Mouse (Mus musculus): Measurements from ENCODE around the gene Zfp473. TPM values are rescaled to one million over a fixed set of nuclear protein-coding genes. Genes with fewer than 3 reads are reported as not detected.
A peak's percentile ranks its signal among the peaks of the same experiment; 100 is the strongest.
"Not testable (repeated sequence)": the region's sequence is repeated elsewhere in the genome, so short reads cannot be mapped to it uniquely, and the experiment has no call there.

Zfp473 gene
- polyA plus RNA-seq, 1 experiment from 2014 or later: 1.5 TPM

GRCm38 (mm10) chr7:44708093-44708492 is 42.8 kb downstream of the Zfp473 start:
- not testable (repeated sequence) for H3K4me1 ChIP-seq; H3K36me3 ChIP-seq; ATAC-seq (ENCODE audit: low FRiP score, low read depth); H3K9ac ChIP-seq; H3K4me3 ChIP-seq; H3K27ac ChIP-seq; H3K27me3 ChIP-seq (replicated peaks); H3K9me3 ChIP-seq; H3K4me2 ChIP-seq (replicated peaks)
- WGBS: 86% methylated on average over 6 of the region's 6 CpGs

DNA sequence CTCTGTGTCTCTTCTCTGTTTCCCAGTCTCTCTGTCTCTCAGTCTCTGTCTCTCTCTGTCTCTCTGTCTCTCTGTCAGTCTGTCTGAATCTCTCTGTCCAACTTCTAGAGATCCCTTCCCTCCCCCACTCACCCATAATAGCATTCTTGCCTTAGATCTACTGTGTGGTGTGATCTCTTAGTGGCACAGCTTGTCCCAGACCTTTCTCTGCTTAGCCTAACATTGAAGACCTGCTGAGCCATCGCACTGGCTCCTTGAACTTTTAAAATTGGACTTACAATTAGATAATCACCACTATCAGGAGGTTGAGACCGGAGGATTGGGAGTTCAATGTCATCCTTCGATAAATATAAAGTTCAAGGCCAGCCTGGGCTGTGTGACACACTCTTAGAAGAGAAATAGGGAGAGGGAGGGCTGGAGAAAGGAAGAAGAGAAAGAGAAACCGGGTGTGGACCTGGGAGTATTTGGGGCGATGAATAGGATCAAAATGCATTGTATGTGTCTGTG is 43.6 kb downstream of the Zfp473 start:
- H3K4me3 ChIP-seq: no peak overlapping the region
- H3K9ac ChIP-seq: no peak overlapping the region
- no peak for ATAC-seq (ENCODE audit: low FRiP score, low read depth)
- H3K27ac ChIP-seq: no peak overlapping the region
- H3K36me3 ChIP-seq: no peaks in the 10 kb centered on the region
- H3K27me3 ChIP-seq (replicated peaks): no peaks in the 10 kb centered on the region
- H3K4me2 ChIP-seq (replicated peaks): no peak overlapping the region
- H3K9me3 ChIP-seq: no peaks in the 10 kb centered on the region
- no peaks in the 10 kb centered on the region for H3K4me1 ChIP-seq
- 90% methylated on average over 5 of the region's 5 CpGs for WGBS

DNA sequence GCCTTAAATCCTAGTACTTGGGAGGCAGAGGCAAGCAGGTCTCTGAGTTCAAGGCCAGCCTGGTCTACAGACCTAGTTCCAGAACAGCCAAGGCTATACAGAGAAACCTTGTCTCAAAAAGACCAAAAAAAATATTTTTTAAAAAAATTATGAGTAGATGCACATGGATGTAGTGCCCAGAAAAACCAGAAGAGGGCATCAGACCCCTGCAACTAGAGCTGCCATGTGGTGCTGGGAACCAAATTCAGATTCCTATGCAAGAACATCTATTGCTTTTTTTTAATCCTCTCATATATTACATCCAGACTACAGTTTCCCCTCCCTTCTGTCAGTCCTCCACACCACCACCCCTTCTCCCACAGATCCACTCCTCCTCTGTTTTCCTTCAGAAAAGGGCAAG is 44.5 kb downstream of the Zfp473 start:
- H3K9me3 ChIP-seq: no peaks in the 10 kb centered on the region
- H3K4me2 ChIP-seq (replicated peaks): no peak overlapping the region
- no peak for ATAC-seq (ENCODE audit: low FRiP score, low read depth)
- no peak overlapping the region for H3K27ac ChIP-seq
- no peak overlapping the region for H3K4me3 ChIP-seq
- H3K4me1 ChIP-seq: no peaks in the 10 kb centered on the region
- no peaks in the 10 kb centered on the region for H3K36me3 ChIP-seq
- no peaks in the 10 kb centered on the region for H3K27me3 ChIP-seq (replicated peaks)
- H3K9ac ChIP-seq: no peak overlapping the region

DNA sequence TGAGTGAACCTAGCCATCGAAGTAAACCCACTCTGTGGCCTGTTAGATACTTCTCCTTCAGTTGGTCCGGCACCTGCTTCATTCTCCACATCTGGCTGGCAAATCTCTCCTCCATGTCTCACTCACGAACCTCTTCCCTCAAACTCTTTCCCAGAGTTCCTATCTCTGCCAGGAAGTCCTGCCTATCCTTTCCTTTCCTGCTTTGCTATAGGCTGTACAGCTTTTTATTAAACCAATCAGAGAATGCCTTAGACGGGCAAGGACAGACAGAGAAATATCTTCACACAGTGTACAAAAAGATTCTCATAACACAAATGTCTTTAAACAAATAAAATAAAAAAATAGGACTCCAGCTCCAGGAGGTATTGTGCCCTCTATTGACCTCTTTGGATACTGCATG is 45.8 kb downstream of the Zfp473 start:
- Histone ChIP-seq H3K4me3 (no peak overlapping the region), H3K9ac (no peak overlapping the region), H3K9me3 (no peaks in the 10 kb centered on the region), H3K36me3 (no peaks in the 10 kb centered on the region), H3K4me1 (no peaks in the 10 kb centered on the region), H3K4me2 (replicated peaks) (no peak overlapping the region), H3K27me3 (replicated peaks) (no peaks in the 10 kb centered on the region), H3K27ac (no peak overlapping the region)
- WGBS: 86% methylated on average over 4 of the region's 4 CpGs
- no peak for ATAC-seq (ENCODE audit: low FRiP score, low read depth)

DNA sequence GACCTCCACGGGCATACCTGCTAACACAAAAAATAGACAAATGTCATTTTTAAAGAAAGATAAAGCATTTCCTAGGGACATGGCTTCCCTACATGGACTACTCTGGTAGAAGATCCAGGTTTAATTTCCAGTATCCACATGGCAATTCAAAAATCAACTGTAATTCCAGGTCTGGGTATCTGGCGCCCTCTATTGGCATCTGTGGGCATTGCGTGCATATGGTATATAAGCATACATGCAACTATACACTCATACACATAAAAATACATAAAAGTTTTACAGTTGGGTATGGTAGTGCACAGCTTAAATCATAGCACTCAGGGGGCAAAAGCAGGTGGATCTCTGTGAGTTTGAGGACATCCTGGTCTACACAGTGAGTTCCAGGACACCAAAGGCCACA is 46.5 kb downstream of the Zfp473 start:
- Histone ChIP-seq H3K27me3 (replicated peaks) (no peaks in the 10 kb centered on the region), H3K27ac (no peak overlapping the region), H3K4me2 (replicated peaks) (no peak overlapping the region), H3K4me3 (no peak overlapping the region), H3K4me1 (no peaks in the 10 kb centered on the region), H3K36me3 (no peaks in the 10 kb centered on the region), H3K9me3 (no peaks in the 10 kb centered on the region), H3K9ac (no peak overlapping the region)
- 62% methylated on average over 3 of the region's 3 CpGs for WGBS
- no peak for ATAC-seq (ENCODE audit: low FRiP score, low read depth)

DNA sequence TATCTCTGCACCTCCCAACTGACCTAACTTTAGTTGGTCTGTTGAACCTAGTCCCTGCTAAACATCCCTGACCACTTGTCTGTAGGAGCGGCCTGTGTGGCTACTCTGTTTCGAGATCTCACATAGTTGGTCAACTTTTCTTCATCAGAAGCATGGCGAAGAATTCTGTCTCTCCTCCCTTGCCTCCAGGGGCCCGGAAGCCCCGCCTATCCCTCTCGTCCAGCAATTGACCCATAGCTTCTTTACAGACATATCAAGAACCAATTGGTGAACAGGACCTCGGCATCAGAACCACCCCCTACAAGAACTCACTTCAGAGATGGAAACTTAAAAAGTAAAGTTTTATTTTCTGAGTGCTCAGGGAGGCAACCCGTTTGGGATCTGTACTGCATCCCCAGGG is 47.9 kb downstream of the Zfp473 start:
- Histone ChIP-seq H3K9ac (no peak overlapping the region), H3K4me1 (no peaks in the 10 kb centered on the region), H3K27me3 (replicated peaks) (no peaks in the 10 kb centered on the region), H3K36me3 (no peaks in the 10 kb centered on the region), H3K4me3 (no peak overlapping the region), H3K27ac (no peak overlapping the region), H3K9me3 (no peaks in the 10 kb centered on the region), H3K4me2 (replicated peaks) (no peak overlapping the region)
- WGBS: 84% methylated on average over 8 of the region's 8 CpGs
- ATAC-seq (ENCODE audit: low FRiP score, low read depth): no peak

DNA sequence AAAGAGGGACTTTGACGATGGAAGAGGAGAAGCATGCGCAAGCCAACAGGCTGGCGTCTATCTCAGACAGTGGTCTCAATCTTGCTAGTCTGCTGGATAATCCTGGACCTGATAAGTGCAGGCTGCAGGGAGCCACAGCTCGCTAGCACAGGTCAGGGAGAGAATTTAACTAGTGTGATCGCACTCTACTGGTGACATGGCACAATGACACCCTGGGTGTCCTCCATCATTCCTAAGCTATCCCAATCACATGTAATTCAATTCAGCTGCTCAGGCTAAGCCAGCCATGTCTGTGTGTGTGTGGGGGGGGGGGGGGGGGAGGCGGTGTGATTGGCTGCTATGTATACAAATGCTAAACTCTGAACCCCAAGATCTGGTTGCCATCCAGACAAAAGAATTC is 48.9 kb downstream of the Zfp473 start:
- no peak overlapping the region for H3K4me3 ChIP-seq
- 0 out of 2 replicates have a peak, but pooled peaks cover 6% of the 10 kb centered on the region for H3K4me1 ChIP-seq
- H3K4me2 ChIP-seq (replicated peaks): no peak overlapping the region
- no peaks in the 10 kb centered on the region for H3K9me3 ChIP-seq
- H3K27me3 ChIP-seq (replicated peaks): no peaks in the 10 kb centered on the region
- no peak overlapping the region for H3K9ac ChIP-seq
- ATAC-seq (ENCODE audit: low FRiP score, low read depth): peak; percentile 53; the same call in 1 of the 2 replicates
- H3K36me3 ChIP-seq: no peaks in the 10 kb centered on the region
- H3K27ac ChIP-seq: no peak overlapping the region
- 11% methylated on average over 6 of the region's 6 CpGs for WGBS

DNA sequence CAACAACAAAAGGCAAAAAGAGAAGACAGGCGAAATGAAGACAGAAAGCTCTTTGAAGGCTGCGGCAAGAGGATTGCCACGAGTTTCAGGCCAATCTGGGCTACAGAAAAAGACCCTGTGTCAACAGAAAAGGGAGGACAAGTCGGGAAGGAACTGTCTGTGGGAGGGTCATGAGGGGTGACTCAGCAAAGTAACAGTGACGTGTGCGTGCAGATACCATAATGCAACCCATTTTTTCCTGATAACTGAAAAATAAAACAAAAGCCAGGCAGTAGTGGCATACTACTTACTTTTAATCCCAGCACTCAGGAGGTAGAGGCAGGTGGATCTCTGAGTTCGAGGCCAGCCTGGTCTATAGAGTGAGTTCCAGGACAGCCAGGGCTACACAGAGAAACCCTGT is 52.9 kb downstream of the Zfp473 start:
- Histone ChIP-seq H3K27me3 (replicated peaks) (no peaks in the 10 kb centered on the region), H3K4me3 (no peak overlapping the region), H3K9ac (no peak overlapping the region), H3K27ac (no peak overlapping the region), H3K4me2 (replicated peaks) (no peak overlapping the region), H3K9me3 (no peaks in the 10 kb centered on the region), H3K36me3 (no peaks in the 10 kb centered on the region), H3K4me1 (0 out of 2 replicates have a peak, but pooled peaks cover 6% of the 10 kb centered on the region)
- no peak for ATAC-seq (ENCODE audit: low FRiP score, low read depth)
- WGBS: 61% methylated on average over 7 of the region's 7 CpGs

DNA sequence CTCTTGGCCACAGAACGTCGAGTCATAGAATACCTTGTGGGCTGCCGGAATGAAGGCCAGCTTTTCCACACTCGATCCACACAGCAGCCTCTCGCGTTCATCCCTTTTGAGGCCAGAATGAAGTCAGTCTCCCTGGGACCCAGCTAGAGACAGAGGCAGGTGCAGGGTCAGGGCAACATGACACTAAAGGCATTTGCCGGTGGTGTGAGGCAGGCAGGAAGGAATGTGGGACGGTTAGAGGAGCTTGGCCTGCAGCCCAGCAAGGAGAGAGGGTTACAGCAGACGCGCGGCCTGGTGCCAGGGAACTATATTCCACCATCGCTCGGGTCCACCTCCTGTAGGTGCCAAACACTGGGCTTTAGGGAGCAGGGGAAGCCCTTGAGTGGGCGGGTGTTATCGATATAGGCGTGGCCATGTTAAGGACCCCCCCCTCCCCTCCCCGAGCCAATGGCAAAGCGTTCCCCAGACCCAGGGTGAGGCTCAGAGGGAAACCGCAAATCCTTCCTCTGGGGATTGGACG is 53.6 kb downstream of the Zfp473 start:
- Histone ChIP-seq H3K36me3 (no peaks in the 10 kb centered on the region), H3K4me3 (no peak overlapping the region), H3K27ac (no peak overlapping the region), H3K4me1 (0 out of 2 replicates have a peak, but pooled peaks cover 6% of the 10 kb centered on the region), H3K4me2 (replicated peaks) (no peak overlapping the region), H3K9me3 (no peaks in the 10 kb centered on the region), H3K27me3 (replicated peaks) (no peaks in the 10 kb centered on the region), H3K9ac (no peak overlapping the region)
- no peak for ATAC-seq (ENCODE audit: low FRiP score, low read depth)
- WGBS: 19% methylated on average over 20 of the region's 20 CpGs

DNA sequence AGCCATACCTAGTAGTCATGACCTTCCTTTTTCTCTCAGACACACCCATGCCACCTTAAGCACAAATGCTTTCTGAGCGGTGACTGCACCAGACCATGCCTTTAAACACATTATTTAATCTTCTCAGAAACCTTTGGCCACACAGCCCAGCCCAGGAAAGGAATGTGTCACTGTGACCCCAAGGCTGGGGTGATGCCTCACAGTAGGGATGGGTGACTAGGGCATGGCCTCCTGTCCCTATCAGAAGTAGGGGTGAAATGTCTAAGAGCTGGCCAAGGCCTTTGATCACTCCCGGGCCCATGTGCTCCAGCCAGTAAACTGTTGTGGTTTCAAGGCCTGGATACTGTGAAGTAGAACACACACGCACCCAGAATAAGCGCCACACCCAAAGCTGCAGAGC is 55.6 kb downstream of the Zfp473 start:
- H3K27ac ChIP-seq: no peak overlapping the region
- H3K36me3 ChIP-seq: no peaks in the 10 kb centered on the region
- H3K4me3 ChIP-seq: no peak overlapping the region
- no peak for ATAC-seq (ENCODE audit: low FRiP score, low read depth)
- H3K4me2 ChIP-seq (replicated peaks): no peak overlapping the region
- 0 out of 2 replicates have a peak, but pooled peaks cover 6% of the 10 kb centered on the region for H3K4me1 ChIP-seq
- no peak overlapping the region for H3K9ac ChIP-seq
- H3K27me3 ChIP-seq (replicated peaks): no peaks in the 10 kb centered on the region
- 90% methylated on average over 4 of the region's 4 CpGs for WGBS
- H3K9me3 ChIP-seq: no peaks in the 10 kb centered on the region

- Histone ChIP-seq H3K9ac (no peak overlapping the region), H3K4me1 (0 out of 2 replicates have a peak, but pooled peaks cover 6% of the 10 kb centered on the region), H3K36me3 (no peaks in the 10 kb centered on the region), H3K27me3 (replicated peaks) (no peaks in the 10 kb centered on the region), H3K9me3 (no peaks in the 10 kb centered on the region), H3K4me3 (no peak overlapping the region), H3K4me2 (replicated peaks) (no peak overlapping the region), H3K27ac (no peak overlapping the region)
- no peak for ATAC-seq (ENCODE audit: low FRiP score, low read depth)
- 77% methylated on average over 10 of the region's 10 CpGs for WGBS
Measured at GRCm38 (mm10) chr7:44693427-44694175, 57.2 kb downstream of the Zfp473 start.

DNA sequence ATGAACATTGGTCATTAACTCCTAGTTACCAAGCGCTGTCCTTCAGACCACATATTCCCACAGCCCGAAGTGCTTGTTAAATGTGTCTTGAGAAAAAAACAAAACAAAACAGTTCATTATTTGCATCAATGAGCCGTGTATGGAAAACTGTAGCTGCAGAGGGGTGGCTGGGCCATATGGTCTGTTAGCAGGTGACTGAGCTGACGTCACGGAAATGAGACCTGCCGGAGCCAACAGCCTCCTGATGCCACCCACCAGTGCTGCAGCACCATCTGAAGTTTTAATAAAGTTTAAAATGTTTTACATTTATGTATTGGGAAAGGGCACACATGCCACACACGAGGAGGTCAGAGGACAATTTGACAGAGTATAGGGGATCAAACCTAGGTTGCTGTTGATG is 61.5 kb downstream of the Zfp473 start:
- no peaks in the 10 kb centered on the region for H3K4me1 ChIP-seq
- WGBS: 90% methylated on average over 7 of the region's 7 CpGs
- no peak overlapping the region for H3K27ac ChIP-seq
- no peaks in the 10 kb centered on the region for H3K36me3 ChIP-seq
- H3K27me3 ChIP-seq (replicated peaks): no peaks in the 10 kb centered on the region
- no peaks in the 10 kb centered on the region for H3K9me3 ChIP-seq
- ATAC-seq (ENCODE audit: low FRiP score, low read depth): no peak
- no peak overlapping the region for H3K4me3 ChIP-seq
- no peak overlapping the region for H3K9ac ChIP-seq
- H3K4me2 ChIP-seq (replicated peaks): no peak overlapping the region

- H3K4me3 ChIP-seq: no peak overlapping the region
- H3K4me2 ChIP-seq (replicated peaks): no peak overlapping the region
- WGBS: 73% methylated on average over 3 of the region's 3 CpGs
- no peak overlapping the region for H3K9ac ChIP-seq
- no peaks in the 10 kb centered on the region for H3K27me3 ChIP-seq (replicated peaks)
- H3K9me3 ChIP-seq: no peaks in the 10 kb centered on the region
- no peaks in the 10 kb centered on the region for H3K36me3 ChIP-seq
- no peaks in the 10 kb centered on the region for H3K4me1 ChIP-seq
- H3K27ac ChIP-seq: no peak overlapping the region
- no peak for ATAC-seq (ENCODE audit: low FRiP score, low read depth)
Measured at GRCm38 (mm10) chr7:44688890-44689289, 62.0 kb downstream of the Zfp473 start.
